Mouse (Mus musculus): ENCODE results near the gene Kdm5b.
A peak's percentile ranks its signal among the peaks of the same experiment; 100 is the strongest.

Kdm5b gene

DNA sequence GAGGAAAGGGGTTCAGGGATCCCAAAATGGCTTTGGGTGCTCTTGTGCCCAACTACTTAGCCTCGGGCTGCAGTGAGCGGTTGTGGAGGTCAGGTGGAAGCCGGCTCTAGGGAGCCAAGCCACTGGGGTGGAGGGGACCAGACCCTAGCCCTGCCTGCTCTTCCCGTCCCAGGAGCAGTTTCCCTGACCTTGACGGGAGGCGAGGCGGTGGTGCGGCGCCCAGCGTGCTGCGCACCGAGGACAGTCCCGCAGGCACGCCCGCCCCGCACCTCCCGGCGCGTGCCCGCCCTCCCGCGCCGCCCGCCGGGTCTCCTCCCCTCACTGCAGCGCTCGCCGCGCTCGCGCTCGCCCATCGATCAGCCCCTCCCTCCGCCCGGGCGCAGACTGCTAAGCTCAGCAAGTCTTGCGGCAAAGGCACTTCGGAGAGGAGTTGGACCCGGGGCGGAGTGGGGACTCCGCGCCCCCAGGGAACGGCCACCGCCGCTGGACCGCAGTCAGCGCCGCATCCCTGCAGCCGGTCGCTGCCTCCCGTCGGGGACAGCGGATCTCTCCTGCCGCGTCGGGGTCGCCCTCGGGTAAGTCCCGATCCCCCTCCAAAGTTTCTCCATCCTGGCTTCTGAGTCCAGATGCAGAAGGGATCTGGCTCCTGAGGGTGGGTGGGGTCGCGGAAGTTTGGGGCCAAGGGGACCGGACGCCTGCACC lies 86.4 kb downstream of the Kdm5b start, which contains the start of gene Syt2:
Syt2 (plus strand) TSS at position 417 of the 702 bp plus-strand sequence.
- no peak for DNase-seq (ENCODE audit: low read depth, low spot score)

GRCm38 (mm10) chr1:134646963-134647282 lies 87.0 kb downstream of the Kdm5b start:
- no peak for DNase-seq (ENCODE audit: low read depth, low spot score)

DNA sequence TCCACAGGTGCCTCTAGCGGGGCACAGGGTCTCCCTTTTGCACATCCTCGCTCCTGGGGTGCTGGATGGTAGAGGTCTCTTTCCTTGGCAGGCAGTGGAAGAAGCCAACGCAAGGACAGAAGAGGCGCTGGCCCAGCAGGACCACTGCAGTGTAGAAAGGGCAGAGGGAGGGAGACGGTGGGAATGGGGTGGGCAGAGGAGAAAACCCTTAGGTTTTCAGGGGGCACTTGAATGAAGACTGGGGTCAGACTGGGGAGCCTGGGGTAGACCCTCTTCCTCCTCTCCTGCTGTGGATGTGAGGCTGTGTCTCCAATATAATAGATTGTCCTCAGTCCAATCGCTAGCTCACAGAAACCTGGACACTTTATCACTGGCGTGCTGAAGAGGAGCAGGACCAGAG lies 87.6 kb downstream of the Kdm5b start:
- DNase-seq (ENCODE audit: low read depth, low spot score) = no peak

- DNase-seq (ENCODE audit: low read depth, low spot score) = no peak
These were observed 90.8 kb downstream of the Kdm5b start for GRCm38 (mm10) chr1:134650816-134651215.

DNA sequence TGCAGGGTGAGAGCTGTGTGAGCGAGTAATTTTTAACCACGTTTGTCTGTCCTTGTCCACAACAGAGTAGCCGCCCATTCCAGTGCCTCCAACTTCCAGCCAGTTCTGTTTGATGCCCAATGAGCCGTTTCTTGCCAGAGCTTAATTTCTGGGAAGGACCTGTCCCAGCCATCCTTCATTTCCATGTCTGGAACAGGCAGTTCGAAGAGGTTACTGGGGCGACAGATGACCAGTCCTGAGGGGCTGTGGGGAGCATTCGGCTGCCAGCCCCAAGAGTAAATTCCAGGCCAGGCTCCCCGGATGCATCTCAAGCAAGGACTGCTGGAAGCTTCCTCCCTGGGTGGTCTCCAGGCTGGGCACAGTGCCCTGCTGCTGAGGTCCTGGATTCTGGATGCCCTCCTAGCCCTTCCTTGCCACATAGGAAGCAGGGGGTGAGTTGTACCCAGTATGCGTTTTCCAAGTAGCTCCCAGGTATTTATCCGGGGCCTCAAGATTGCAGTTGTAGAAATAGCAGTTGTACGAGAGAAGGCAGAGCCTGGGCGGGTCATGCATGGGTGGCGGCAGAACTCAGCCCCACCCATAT lies 91.4 kb downstream of the Kdm5b start:
- DNase-seq (ENCODE audit: low read depth, low spot score) = no peak

GRCm38 (mm10) chr1:134651851-134652398 lies 92.0 kb downstream of the Kdm5b start:
- no peak for DNase-seq (ENCODE audit: low read depth, low spot score)

GRCm38 (mm10) chr1:134653603-134654257 lies 93.8 kb downstream of the Kdm5b start:
- no peak for DNase-seq (ENCODE audit: low read depth, low spot score)

GRCm38 (mm10) chr1:134658841-134659240 lies 98.9 kb downstream of the Kdm5b start:
- DNase-seq (ENCODE audit: low read depth, low spot score) = no peak

- DNase-seq (ENCODE audit: low read depth, low spot score) = no peak
These were observed 100.2 kb downstream of the Kdm5b start for GRCm38 (mm10) chr1:134660163-134660562.

GRCm38 (mm10) chr1:134671234-134672070 lies 111.5 kb downstream of the Kdm5b start:
- no peak for DNase-seq (ENCODE audit: low read depth, low spot score)

DNA sequence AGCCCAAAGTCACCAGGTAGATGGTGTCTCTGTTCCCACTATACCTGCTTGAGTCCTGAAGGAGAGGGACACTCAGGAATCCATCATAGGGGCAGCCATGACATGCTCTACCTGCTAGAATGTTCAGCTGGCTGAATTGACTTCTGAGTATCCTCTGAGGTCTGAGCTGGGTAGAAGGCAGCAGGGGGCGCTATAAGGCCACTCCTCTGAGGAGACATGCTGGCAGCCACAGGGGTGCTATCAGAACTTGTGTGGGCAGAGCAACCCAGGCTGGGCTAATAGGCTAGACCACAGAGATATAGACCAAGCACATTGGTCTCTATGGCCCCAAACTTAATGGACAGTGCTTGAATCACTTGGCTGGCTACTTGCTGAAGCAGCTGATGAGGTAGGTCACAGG lies 114.3 kb downstream of the Kdm5b start:
- no peak for DNase-seq (ENCODE audit: low read depth, low spot score)

DNA sequence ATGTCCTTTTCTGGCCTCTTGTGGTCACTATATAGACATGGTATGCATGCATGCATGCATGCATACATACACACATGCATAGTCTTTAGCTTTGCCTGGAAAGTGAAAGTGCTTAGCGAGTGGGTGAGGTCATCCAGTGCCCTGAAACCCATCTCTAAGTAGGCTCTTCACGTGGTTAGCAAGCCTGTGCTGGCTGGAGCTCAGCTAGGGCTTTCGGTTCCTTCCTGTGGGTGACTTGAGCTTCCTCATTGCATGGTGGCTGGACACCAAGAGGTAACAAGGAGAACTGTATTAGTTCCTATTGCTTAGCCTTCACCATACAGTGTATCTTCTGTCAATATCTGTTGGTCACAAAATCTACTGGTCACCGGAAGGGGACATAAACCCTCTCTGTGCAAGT lies 119.5 kb downstream of the Kdm5b start:
- no peak for DNase-seq (ENCODE audit: low read depth, low spot score)

- no peak for DNase-seq (ENCODE audit: low read depth, low spot score)
These were observed 120.6 kb downstream of the Kdm5b start for GRCm38 (mm10) chr1:134680617-134681016.

- peak; percentile 34 for DNase-seq (ENCODE audit: low read depth, low spot score)
These were observed 122.5 kb downstream of the Kdm5b start for GRCm38 (mm10) chr1:134682460-134682859.
